Mouse (Mus musculus): ENCODE results near the gene Lrcol1. TPM values are rescaled to one million over a fixed set of nuclear protein-coding genes. Genes with fewer than 3 reads are reported as not detected.

Lrcol1 gene
- polyA plus RNA-seq, 1 experiment from 2014 or later, result not detected

GRCm38 (mm10) chr5:110392727-110393126, 48.2 kb downstream of the Lrcol1 start:
- H3K4me1 ChIP-seq (ENCODE audit: control insufficient read depth, insufficient read depth, low read length), result no peaks in the 10 kb centered on the region
- WGBS, result 71% methylated on average over 5 of the region's 5 CpGs
- H3K4me3 ChIP-seq (replicated peaks; ENCODE audit: low read depth, low read length), result no peak overlapping the region
- H3K4me2 ChIP-seq (ENCODE audit: low read length), result no peak overlapping the region
- H3K36me3 ChIP-seq (ENCODE audit: control insufficient read depth, insufficient read depth, low read length), result peaks cover 4% of the 10 kb centered on the region; the same call in 1 of the 2 replicates
- H3K9ac ChIP-seq (replicated peaks; ENCODE audit: low read length), result no peak overlapping the region
- no peaks in the 10 kb centered on the region for H3K27me3 ChIP-seq (ENCODE audit: control insufficient read depth, insufficient read depth, low read length)
- H3K9me3 ChIP-seq (ENCODE audit: control insufficient read depth, low read length), result no peaks in the 10 kb centered on the region
- ATAC-seq (ENCODE audit: low FRiP score, low TSS enrichment) (no peak), DNase-seq (no peak)
- H3K27ac ChIP-seq (replicated peaks; ENCODE audit: low read depth, low read length), result no peak overlapping the region

- H3K27ac ChIP-seq (replicated peaks; ENCODE audit: low read depth, low read length), result no peak overlapping the region
- no peaks in the 10 kb centered on the region for H3K27me3 ChIP-seq (ENCODE audit: control insufficient read depth, insufficient read depth, low read length)
- no peak overlapping the region for H3K9ac ChIP-seq (replicated peaks; ENCODE audit: low read length)
- H3K4me2 ChIP-seq (ENCODE audit: low read length), result no peak overlapping the region
- DNase-seq (no peak), ATAC-seq (ENCODE audit: low FRiP score, low TSS enrichment) (no peak)
- no peak overlapping the region for H3K4me3 ChIP-seq (replicated peaks; ENCODE audit: low read depth, low read length)
- 91% methylated on average over 5 of the region's 5 CpGs for WGBS
- H3K4me1 ChIP-seq (ENCODE audit: control insufficient read depth, insufficient read depth, low read length), result no peaks in the 10 kb centered on the region
- peaks cover 4% of the 10 kb centered on the region; the same call in 1 of the 2 replicates for H3K36me3 ChIP-seq (ENCODE audit: control insufficient read depth, insufficient read depth, low read length)
- H3K9me3 ChIP-seq (ENCODE audit: control insufficient read depth, low read length), result no peaks in the 10 kb centered on the region
These were observed 50.6 kb downstream of the Lrcol1 start for GRCm38 (mm10) chr5:110395006-110395661.

- Histone ChIP-seq H3K4me2 (ENCODE audit: low read length) (no peak overlapping the region), H3K27ac (replicated peaks; ENCODE audit: low read depth, low read length) (no peak overlapping the region), H3K27me3 (ENCODE audit: control insufficient read depth, insufficient read depth, low read length) (no peaks in the 10 kb centered on the region), H3K9ac (replicated peaks; ENCODE audit: low read length) (no peak overlapping the region), H3K9me3 (ENCODE audit: control insufficient read depth, low read length) (no peaks in the 10 kb centered on the region), H3K4me1 (ENCODE audit: control insufficient read depth, insufficient read depth, low read length) (peaks cover 2% of the 10 kb centered on the region; the same call in 1 of the 2 replicates), H3K36me3 (ENCODE audit: control insufficient read depth, insufficient read depth, low read length) (no peaks in the 10 kb centered on the region), H3K4me3 (replicated peaks; ENCODE audit: low read depth, low read length) (no peak overlapping the region)
- no peak for ATAC-seq (ENCODE audit: low FRiP score, low TSS enrichment)
- WGBS, result 83% methylated on average over 8 of the region's 8 CpGs
- no peak for DNase-seq
These were observed 56.6 kb downstream of the Lrcol1 start for GRCm38 (mm10) chr5:110401101-110401500.

- H3K4me1 ChIP-seq (ENCODE audit: control insufficient read depth, insufficient read depth, low read length), result peaks cover 12% of the 10 kb centered on the region
- WGBS, result 97% methylated on average over 2 of the region's 2 CpGs
- no peaks in the 10 kb centered on the region for H3K27me3 ChIP-seq (ENCODE audit: control insufficient read depth, insufficient read depth, low read length)
- H3K9ac ChIP-seq (replicated peaks; ENCODE audit: low read length), result no peak overlapping the region
- H3K36me3 ChIP-seq (ENCODE audit: control insufficient read depth, insufficient read depth, low read length), result no peaks in the 10 kb centered on the region
- no peak overlapping the region for H3K4me2 ChIP-seq (ENCODE audit: low read length)
- DNase-seq (no peak), ATAC-seq (ENCODE audit: low FRiP score, low TSS enrichment) (no peak)
- no peak overlapping the region for H3K27ac ChIP-seq (replicated peaks; ENCODE audit: low read depth, low read length)
- H3K4me3 ChIP-seq (replicated peaks; ENCODE audit: low read depth, low read length), result no peak overlapping the region
- H3K9me3 ChIP-seq (ENCODE audit: control insufficient read depth, low read length), result no peaks in the 10 kb centered on the region
These were observed 58.0 kb downstream of the Lrcol1 start for GRCm38 (mm10) chr5:110402557-110402956.

- Histone ChIP-seq H3K9me3 (ENCODE audit: control insufficient read depth, low read length) (no peaks in the 10 kb centered on the region), H3K4me2 (ENCODE audit: low read length) (no peak overlapping the region), H3K9ac (replicated peaks; ENCODE audit: low read length) (no peak overlapping the region), H3K27me3 (ENCODE audit: control insufficient read depth, insufficient read depth, low read length) (no peaks in the 10 kb centered on the region), H3K36me3 (ENCODE audit: control insufficient read depth, insufficient read depth, low read length) (no peaks in the 10 kb centered on the region), H3K4me1 (ENCODE audit: control insufficient read depth, insufficient read depth, low read length) (peaks cover 12% of the 10 kb centered on the region), H3K4me3 (replicated peaks; ENCODE audit: low read depth, low read length) (no peak overlapping the region), H3K27ac (replicated peaks; ENCODE audit: low read depth, low read length) (no peak overlapping the region)
- WGBS, result 68% methylated on average over 3 of the region's 3 CpGs
- DNase-seq, result no peak
- ATAC-seq (ENCODE audit: low FRiP score, low TSS enrichment), result no peak
These were observed 59.4 kb downstream of the Lrcol1 start for GRCm38 (mm10) chr5:110403931-110404330.

Other genes starting within 250 kb of the Lrcol1 start
- 1.9 and 3.5 TPM in 2 replicates for gene Plcxd1, start 244.8 kb upstream of the Lrcol1 start, polyA plus RNA-seq (2014; fragmentation: Nextera tagmentation; extraction: Ambion mirVana)
- gene Gtpbp6, start 236.5 kb upstream of the Lrcol1 start, polyA plus RNA-seq (2014; fragmentation: Nextera tagmentation; extraction: Ambion mirVana), result 50.8 and 64.3 TPM in 2 replicates
- 15.9 and 20.0 TPM in 2 replicates for gene Zfp605, start 234.6 kb upstream of the Lrcol1 start, polyA plus RNA-seq (2014; fragmentation: Nextera tagmentation; extraction: Ambion mirVana)
- gene Chfr, start 208.9 kb upstream of the Lrcol1 start, polyA plus RNA-seq (2014; fragmentation: Nextera tagmentation; extraction: Ambion mirVana), result 82.9 and 113 TPM in 2 replicates
- gene Golga3, start 168.0 kb upstream of the Lrcol1 start, polyA plus RNA-seq (2014; fragmentation: Nextera tagmentation; extraction: Ambion mirVana), result 21.2 and 29.4 TPM in 2 replicates
- 26.9 and 27.8 TPM in 2 replicates for gene Ankle2, start 113.7 kb upstream of the Lrcol1 start, polyA plus RNA-seq (2014; fragmentation: Nextera tagmentation; extraction: Ambion mirVana)
- gene Pgam5, start 74.8 kb upstream of the Lrcol1 start, polyA plus RNA-seq (2014; fragmentation: Nextera tagmentation; extraction: Ambion mirVana), result 109 and 113 TPM in 2 replicates
- gene Pxmp2, start 58.5 kb upstream of the Lrcol1 start, polyA plus RNA-seq (2014; fragmentation: Nextera tagmentation; extraction: Ambion mirVana), result 10.4 and 10.8 TPM in 2 replicates
- 7.8 and 8.4 TPM in 2 replicates for gene Pole, start 58.4 kb upstream of the Lrcol1 start, polyA plus RNA-seq (2014; fragmentation: Nextera tagmentation; extraction: Ambion mirVana)
- 5.2 and 6.7 TPM in 2 replicates for gene P2rx2, start 1.5 kb upstream of the Lrcol1 start, polyA plus RNA-seq (2014; fragmentation: Nextera tagmentation; extraction: Ambion mirVana)
- 20.7 and 22.0 TPM in 2 replicates for gene Fbrsl1, start 103.8 kb downstream of the Lrcol1 start, polyA plus RNA-seq (2014; fragmentation: Nextera tagmentation; extraction: Ambion mirVana)
- 19.4 and 23.7 TPM in 2 replicates for gene Galnt9, start 199.6 kb downstream of the Lrcol1 start, polyA plus RNA-seq (2014; fragmentation: Nextera tagmentation; extraction: Ambion mirVana)

All from midbrain, embryonic 14.5 days (tissue).